Mouse (Mus musculus): ENCODE measurements around the gene Gmps.

Gmps gene

DNA sequence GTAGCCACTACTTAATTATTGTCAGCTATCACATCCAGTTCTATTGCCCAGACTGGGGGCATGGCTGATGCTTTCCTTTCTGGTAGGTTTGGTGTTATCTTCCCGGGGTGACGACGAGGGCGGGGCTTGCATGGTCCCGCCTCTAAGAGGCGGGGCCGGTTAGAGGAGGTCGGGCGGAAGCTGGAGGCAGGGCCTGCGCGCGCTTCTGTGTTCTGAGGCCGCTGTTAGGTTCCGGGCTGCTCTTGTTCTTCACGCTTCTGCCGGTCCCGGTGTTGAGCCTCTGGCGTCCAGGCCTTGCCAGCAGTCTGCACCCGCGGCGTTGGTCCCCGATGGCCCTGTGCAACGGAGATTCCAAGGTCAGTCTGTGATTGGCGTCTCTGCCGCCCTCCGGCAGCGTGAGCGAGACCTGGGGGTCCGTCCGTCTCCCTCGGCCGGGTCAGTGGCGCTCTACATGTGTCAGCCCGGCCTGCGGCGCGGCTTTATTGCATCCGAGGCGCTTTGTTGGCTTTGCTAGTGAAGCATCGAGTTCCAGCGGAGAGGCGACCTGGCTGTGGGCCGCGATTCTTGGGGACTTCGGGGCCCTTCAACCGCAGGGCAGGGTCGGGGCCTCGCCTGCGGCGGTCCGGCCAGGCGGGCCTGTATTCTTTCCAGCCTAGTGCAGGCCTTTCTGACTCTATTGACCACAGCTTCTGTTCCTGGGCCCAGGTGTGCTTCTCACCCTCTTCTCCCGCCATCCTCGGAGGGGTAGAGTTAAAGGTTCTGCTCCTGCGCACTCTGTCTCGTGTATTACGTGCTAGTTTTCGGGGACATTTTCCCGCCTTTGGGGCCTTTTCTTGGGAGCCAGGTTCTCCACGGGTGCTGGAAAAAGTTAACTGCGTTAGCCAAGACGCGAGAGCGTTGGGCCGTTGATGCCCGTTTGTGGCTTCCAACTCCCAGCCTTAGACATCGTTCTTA, at the start of gene Gmps:
Gmps (plus strand) TSS at position 152 of the 954 bp plus-strand sequence.
- ATAC-seq (ENCODE audit: low TSS enrichment), result peak; percentile 99

GRCm38 (mm10) chr3:63928878-63929859, 46.7 kb upstream of the Gmps start, which contains the start of gene E130311K13Rik:
E130311K13Rik (minus strand) TSS chr3:63929472.
- ATAC-seq (ENCODE audit: low TSS enrichment), result peak; percentile 92

DNA sequence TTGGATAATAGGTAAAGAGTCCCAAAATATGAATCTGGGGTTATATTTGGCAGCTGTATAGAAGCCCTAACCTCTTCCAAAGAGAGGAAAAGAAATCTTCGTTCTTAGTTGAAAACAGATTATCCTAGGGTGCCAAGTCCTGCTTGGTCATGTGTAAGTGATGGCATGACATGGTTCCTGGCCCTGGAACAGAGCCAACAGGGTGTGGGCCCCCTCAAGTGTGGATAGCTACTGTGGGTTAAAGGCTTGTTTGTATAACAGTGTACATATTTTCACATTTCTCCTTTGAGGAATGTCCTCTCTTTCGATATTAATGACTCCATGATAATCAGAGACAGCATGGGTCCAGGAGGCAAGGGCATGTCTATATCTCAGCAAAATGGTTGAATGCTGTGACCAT, 37.0 kb upstream of the Gmps start:
- no peak for ATAC-seq (ENCODE audit: low TSS enrichment)

GRCm38 (mm10) chr3:63941204-63941850, 34.6 kb upstream of the Gmps start:
- peak; percentile 98 for ATAC-seq (ENCODE audit: low TSS enrichment)

DNA sequence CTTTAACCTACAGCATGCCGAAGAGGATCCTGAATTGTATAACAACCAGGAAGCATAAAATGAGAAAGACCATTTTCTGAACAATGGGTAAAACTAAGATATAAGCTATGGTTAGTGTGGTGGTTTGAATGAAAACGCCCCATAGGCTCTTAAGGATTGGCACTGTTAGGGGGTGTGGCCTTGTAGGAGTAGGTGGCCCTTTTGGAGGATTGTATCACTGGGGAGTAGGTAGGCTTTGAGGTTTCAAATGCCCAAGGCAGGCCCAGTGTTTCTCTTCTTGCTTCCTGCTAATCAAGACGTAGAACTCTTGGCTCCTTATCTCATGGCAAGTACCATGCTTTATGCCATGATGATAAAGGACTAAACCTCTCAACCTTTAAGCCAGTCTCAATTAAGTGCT, 26.1 kb upstream of the Gmps start:
- no peak for ATAC-seq (ENCODE audit: low TSS enrichment)

DNA sequence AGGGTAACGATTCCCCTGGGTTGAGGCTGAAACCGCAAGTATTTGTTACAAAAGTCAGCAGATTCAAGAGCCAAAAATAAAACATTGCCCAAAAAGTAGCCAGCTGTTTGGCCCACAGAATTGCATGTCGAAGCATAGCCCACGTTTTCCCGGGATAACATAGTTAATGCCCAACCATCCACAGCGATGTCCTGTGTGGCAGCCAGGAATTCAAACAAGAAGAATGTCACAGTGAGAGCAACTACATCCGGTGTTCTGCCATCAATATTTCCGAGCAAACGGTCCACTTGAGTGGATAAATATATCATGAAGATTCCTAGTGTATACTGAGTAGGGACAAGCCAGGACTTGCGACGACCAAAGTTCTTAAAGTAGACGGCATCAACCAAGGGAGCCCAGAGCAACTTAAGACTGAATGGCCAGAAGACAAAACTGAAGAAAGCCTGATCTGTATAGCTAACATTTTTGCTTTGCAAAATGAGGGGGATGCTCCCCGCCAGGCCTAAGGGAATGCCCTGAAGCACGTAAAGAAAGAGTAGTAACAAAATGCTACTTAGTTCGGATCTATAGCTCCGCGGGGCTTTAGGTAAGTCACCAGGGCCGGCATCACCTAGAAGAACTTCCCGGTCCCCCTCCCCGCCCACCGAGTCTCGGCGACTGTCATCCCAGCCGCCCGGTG, 12.3 kb upstream of the Gmps start:
- peak; percentile 5; the same call in 1 of the 2 replicates for ATAC-seq (ENCODE audit: low TSS enrichment)

DNA sequence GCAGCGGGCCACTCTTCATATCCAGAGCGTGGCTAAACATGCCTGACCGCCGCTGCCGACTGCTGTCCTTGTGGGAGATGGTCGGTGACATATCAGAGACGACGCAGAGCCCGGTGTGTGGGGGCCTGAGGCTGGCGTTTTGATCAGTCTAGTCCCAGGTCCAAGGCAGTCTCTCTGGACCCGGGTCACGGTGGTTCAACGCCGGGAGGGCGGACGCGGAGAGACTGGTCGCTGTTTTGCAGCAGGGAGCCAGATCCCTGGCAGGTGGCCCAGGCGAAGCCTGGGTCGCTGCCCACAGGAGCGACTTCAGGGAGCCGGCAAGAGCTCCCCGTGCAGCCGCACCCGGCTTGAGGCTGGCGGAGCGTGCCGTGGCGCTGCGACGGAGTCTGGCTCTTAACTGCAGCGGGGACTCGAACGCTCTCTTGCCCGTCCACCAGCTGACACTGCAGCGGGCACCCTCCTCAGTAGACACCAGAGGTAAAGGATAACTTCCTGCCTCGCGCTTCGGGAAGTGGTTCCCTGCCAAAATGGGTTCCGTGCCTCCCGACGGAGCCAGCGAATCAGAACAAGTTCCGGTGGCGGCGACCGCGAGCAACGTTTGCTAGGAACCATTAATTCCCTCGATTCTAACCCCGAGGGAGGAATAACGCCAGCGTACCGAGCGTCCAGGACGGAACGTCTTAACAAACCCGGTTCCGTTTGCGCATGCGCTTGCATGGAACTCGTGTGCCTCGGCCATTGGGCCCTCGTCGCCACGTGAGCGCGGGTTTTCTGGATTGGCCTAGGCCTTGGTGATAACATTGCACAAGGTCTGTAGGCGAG, 11.6 kb upstream of the Gmps start, which contains the start of gene Slc33a1:
Slc33a1 (minus strand) TSS at position 669 of the 822 bp plus-strand sequence.
- ATAC-seq (ENCODE audit: low TSS enrichment), result peak; percentile 97

- no peak for ATAC-seq (ENCODE audit: low TSS enrichment)
Observed at GRCm38 (mm10) chr3:63964922-63965249, 11.0 kb upstream of the Gmps start.

- no peak for ATAC-seq (ENCODE audit: low TSS enrichment)
Observed at GRCm38 (mm10) chr3:63965929-63966328, 10.0 kb upstream of the Gmps start.

DNA sequence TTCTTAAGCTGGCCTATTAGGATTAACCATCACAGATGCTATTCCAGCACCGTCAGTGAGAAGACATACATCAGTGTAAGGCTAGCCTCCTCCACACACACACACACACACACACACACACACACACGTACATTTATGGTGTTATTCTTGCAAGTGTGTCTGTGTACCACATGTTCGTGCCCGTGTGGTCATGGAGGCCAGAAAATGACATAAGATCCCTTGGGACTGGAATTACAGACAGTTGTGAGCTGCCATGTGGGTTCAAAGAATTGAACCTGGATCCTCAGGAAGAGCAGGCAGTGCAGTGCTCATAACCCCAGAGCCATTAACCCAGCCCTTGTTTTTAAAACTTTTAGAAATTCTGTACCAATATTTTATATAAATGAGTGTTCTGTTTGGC, 2.0 kb downstream of the Gmps start:
- ATAC-seq (ENCODE audit: low TSS enrichment), result no peak

DNA sequence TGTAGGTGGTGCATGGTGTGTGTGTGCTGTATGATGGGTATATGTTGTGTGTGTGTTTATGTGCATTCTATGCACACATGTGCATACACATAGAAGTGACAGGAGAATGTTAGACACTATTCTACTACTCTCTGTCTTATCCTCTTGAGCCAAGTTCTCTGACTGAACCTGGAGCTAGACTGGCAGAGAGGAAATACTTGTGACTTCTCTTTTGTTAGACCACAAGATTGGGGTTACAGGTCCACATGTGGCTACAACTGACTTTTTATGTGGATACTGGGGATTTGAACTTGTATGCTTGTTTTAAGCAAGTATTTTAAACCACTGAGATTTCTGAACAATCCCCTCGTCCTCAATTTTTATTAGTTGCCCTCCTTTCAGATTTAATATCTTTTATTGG, 10.8 kb downstream of the Gmps start:
- ATAC-seq (ENCODE audit: low TSS enrichment), result no peak

- no peak for ATAC-seq (ENCODE audit: low TSS enrichment)
Observed at GRCm38 (mm10) chr3:63988722-63989440, 13.0 kb downstream of the Gmps start.

DNA sequence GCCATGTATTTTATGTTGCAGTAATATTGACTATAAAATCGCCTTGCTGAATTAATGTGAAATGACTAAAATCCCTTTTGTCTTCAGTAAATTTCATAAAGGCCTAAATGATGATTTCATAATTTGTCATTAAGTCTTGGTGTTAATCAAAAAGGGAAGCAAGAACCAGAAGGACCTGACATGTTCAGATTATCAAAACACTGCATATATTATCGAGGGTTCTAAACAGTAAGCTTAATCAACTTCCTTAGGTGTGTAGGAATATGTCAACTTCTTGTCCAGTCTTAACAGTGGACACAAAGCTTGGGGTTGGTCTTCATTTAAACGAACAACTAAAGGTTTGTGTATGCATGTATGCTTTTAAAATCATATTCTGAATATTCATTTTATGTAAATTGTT, 45.5 kb downstream of the Gmps start:
- ATAC-seq (ENCODE audit: low TSS enrichment), result no peak

- no peak for ATAC-seq (ENCODE audit: low TSS enrichment)
Observed at GRCm38 (mm10) chr3:64021867-64022266, 46.0 kb downstream of the Gmps start.

DNA sequence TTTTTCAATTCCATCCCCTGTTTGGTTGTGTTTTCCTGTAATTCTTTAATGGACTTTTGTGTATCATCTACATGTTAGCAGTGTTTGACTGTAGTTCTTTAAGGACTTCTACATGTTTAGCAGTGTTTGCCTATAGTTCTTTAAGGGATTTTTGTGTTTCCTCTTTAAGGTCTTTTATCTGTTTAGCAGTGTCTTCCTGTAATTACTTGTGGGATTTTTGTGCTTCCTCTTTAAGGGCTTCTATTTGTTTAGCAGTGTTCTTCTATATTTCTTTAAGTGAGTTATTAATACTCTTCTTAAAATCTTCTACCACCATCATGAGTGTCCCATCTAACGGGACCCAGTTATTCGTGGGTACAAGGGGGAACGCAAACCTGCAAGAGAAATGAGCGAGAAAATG, 53.9 kb downstream of the Gmps start:
- no peak for ATAC-seq (ENCODE audit: low TSS enrichment)

GRCm38 (mm10) chr3:64038136-64038841, 62.4 kb downstream of the Gmps start:
- ATAC-seq (ENCODE audit: low TSS enrichment), result no peak

GRCm38 (mm10) chr3:64039818-64040784, 64.2 kb downstream of the Gmps start:
- ATAC-seq (ENCODE audit: low TSS enrichment), result peak; percentile 97

Measured in frontal cortex, adult (tissue).